Mouse (Mus musculus) liver, adult 2 months (tissue): ENCODE data around the gene Nfia.

Experiments used
- CTCF ChIP-seq: fragments of 200-500 bp; IDR thresholded peaks from 2 replicates; pipeline ENCODE4 v1.5.1; 2011; ENCODE audit warnings: low read depth, low read length, control low read depth
- POLR2A ChIP-seq: fragments of 200-500 bp; IDR thresholded peaks from 2 replicates; pipeline ENCODE4 v1.6.1; 2011; ENCODE audit warnings: low read length, control low read depth; ENCODE audit not compliant: insufficient read depth; ENCODE audit errors: extremely low read depth

GRCm38 (mm10) chr4:97723374-97723773 lies 49.2 kb upstream of the Nfia start:
- no peak for TF ChIP-seq CTCF
- TF ChIP-seq POLR2A = no peak
